Mouse (Mus musculus): ENCODE measurements around the gene Ptch2. TPM values are rescaled to one million over a fixed set of nuclear protein-coding genes. Genes with fewer than 3 reads are reported as not detected.

The Ptch2 gene
- polyA plus RNA-seq, 1 experiment from 2014 or later = 1.3 TPM

DNA sequence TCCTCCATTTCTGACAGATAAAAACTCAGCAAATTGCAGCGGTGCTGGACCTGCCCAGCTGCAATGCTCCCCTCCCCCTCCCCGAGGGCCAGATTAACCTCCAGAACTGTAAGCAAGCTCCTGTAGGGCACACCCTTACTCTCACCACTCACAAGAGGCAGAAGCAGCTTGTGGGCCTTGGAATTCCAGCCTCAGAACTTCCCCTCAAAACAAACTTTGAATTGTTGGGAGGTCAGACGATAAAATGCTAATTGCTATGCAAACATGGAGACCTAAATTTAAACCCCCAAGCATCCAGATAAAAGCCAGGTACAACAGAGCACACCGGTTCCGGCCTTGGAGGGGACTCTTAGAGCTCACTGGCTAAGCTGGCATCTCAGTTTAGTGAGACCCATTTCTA is 56.8 kb downstream of the Ptch2 start:
- Histone ChIP-seq H3K4me2 (replicated peaks; ENCODE audit: low read depth) (no peak overlapping the region), H3K4me3 (ENCODE audit: low read depth, low read length) (no peak overlapping the region), H3K27ac (replicated peaks) (no peak overlapping the region), H3K36me3 (ENCODE audit: control insufficient read depth, insufficient read depth, low read length) (peaks cover 23% of the 10 kb centered on the region), H3K27me3 (ENCODE audit: control insufficient read depth, insufficient read depth, low read length) (no peaks in the 10 kb centered on the region), H3K9me3 (ENCODE audit: control insufficient read depth, low read length) (no peaks in the 10 kb centered on the region), H3K9ac (ENCODE audit: low read length) (no peak overlapping the region), H3K4me1 (replicated peaks; ENCODE audit: control insufficient read depth, insufficient read depth) (peaks cover 2% of the 10 kb centered on the region; the same call in 1 of the 2 replicates)
- ATAC-seq (ENCODE audit: low FRiP score, low TSS enrichment) = no peak
- WGBS = 47% methylated on average over 5 of the region's 5 CpGs
- TF ChIP-seq EP300 (optimal IDR thresholded peaks at IDR 0.05) (no peak), CTCF (IDR thresholded peaks at IDR 0.05; ENCODE audit: low read depth) (no peak)
- peak; percentile 61 for DNase-seq (ENCODE audit: low spot score)

DNA sequence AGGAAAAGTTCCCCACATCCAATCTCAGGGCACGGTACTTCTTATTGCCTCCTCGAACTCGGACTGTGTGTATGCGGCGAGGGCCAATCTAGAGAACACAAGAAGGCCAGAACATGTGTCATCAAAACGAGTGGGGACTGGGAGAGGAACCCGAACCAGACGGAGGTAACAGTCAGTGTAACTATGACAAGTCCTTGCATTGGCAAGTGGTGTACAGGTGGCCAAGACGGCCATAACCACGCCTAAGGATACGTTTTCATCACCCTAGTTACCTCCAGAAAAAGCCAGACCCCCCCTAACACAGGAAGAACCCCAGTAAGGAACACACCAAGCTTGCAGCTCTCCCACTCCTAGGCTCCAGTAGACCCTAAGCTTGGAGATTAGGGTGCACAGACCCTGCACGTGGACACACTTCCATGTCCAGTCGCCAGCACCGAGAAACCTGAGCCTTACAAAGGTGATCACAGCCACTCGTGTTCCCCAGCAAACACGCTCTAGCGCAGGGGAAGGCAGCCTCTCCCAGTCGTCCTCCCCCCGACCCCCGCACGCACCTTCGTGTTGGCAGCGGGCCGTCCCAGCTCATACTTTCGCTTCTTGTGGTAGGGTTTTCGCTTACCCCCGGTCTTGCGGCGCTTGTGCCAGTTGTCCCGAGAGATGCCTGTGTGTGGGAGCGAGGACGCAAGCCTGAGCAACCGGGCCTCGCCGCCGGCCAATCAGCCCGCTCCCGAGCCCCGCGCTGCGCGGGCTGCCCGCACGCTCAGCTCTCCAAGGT is 59.3 kb downstream of the Ptch2 start:
- TF ChIP-seq CTCF (IDR thresholded peaks at IDR 0.05; ENCODE audit: low read depth) = no peak
- no peak for TF ChIP-seq EP300 (optimal IDR thresholded peaks at IDR 0.05)
- 2% methylated on average over 44 of the region's 44 CpGs for WGBS
- ATAC-seq (ENCODE audit: low FRiP score, low TSS enrichment) = peak; percentile 12; the same call in 1 of the 2 replicates

DNA sequence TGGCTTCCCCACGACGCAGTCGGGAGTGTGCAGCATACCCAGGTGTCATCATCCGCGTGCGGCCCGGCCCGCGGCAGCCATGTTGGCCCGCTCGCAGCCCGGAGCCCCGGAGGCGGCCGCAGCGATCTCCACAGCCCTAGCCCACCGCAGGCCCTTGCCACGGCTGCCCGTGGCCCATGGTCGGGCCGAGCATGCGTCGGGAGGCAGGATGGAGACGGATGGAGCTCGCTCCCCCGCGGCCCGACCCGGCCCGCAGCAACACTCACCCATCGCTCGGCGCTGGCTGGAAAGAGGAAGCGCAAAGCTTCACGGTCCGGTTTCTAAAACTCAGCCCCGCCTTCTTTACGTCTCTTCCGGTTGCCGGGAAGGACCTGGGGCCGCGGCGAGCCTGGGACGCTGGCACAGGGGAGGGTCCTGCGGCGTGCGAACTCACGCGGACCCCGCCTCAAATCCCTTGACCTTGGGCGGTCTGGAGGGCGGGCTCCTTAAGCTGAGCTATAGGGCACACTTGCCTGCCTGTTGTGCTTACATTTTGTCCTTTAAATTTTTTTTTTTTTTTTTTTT is 60.0 kb downstream of the Ptch2 start, which contains the start of gene Rps8:
Gene Rps8, minus strand, starts transcription at position 452 of the 564 bp plus-strand sequence.
- WGBS = under 1% methylated on average over 50 of the region's 52 CpGs
- Histone ChIP-seq H3K4me3 (ENCODE audit: low read depth, low read length) (peak within 1 kb of the TSS; percentile 95), H3K27ac (replicated peaks) (peak within 1 kb of the TSS; percentile 88), H3K4me2 (replicated peaks; ENCODE audit: low read depth) (peak within 1 kb of the TSS; percentile 80), H3K4me1 (replicated peaks; ENCODE audit: control insufficient read depth, insufficient read depth) (peaks cover 2% of the 10 kb centered on the region; the same call in 1 of the 2 replicates), H3K9ac (ENCODE audit: low read length) (peak within 1 kb of the TSS; percentile 98), H3K9me3 (ENCODE audit: control insufficient read depth, low read length) (no peaks in the 10 kb centered on the region), H3K36me3 (ENCODE audit: control insufficient read depth, insufficient read depth, low read length) (peaks cover 18% of the 10 kb centered on the region), H3K27me3 (ENCODE audit: control insufficient read depth, insufficient read depth, low read length) (no peaks in the 10 kb centered on the region)
- TF ChIP-seq EP300 (optimal IDR thresholded peaks at IDR 0.05) (no peak), CTCF (IDR thresholded peaks at IDR 0.05; ENCODE audit: low read depth) (no peak)
- ATAC-seq (ENCODE audit: low FRiP score, low TSS enrichment) = peak; percentile 88
- DNase-seq (ENCODE audit: low spot score) = peak; percentile 88

More for the DNA sequence above, 59.3 kb downstream of the Ptch2 start:
- no peak for DNase-seq (ENCODE audit: low spot score)
- peaks cover 22% of the 10 kb centered on the region for H3K36me3 ChIP-seq (ENCODE audit: control insufficient read depth, insufficient read depth, low read length)
- H3K9me3 ChIP-seq (ENCODE audit: control insufficient read depth, low read length) = no peaks in the 10 kb centered on the region
- H3K9ac ChIP-seq (ENCODE audit: low read length) = peak overlapping the region; percentile 98
- peak overlapping the region; percentile 95 for H3K4me3 ChIP-seq (ENCODE audit: low read depth, low read length)
- peak overlapping the region; percentile 80 for H3K4me2 ChIP-seq (replicated peaks; ENCODE audit: low read depth)
- H3K27ac ChIP-seq (replicated peaks) = peak overlapping the region; percentile 88
- H3K4me1 ChIP-seq (replicated peaks; ENCODE audit: control insufficient read depth, insufficient read depth) = peaks cover 2% of the 10 kb centered on the region; the same call in 1 of the 2 replicates
- H3K27me3 ChIP-seq (ENCODE audit: control insufficient read depth, insufficient read depth, low read length) = no peaks in the 10 kb centered on the region

DNA sequence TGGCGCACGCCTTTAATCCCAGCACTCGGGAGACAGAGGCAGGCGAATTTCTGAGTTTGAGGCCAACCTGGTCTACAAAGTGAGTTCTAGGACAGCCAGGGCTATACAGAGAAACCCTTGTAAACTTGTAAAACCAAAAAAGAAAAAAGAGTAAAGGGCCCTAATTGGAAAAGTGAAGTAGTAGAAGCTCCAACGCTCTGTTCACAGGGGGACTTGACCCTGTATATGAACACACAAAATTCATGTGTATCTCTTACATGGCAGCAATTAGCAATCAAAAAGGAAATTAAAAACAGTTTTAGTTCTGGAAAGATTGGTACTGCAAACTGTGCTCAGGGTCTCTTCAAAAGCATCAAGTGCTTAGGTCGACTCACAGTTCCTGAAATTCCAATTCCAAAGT is 60.5 kb downstream of the Ptch2 start:
- Histone ChIP-seq H3K9ac (ENCODE audit: low read length) (peak overlapping the region; percentile 98; the same call in 1 of the 2 replicates), H3K27ac (replicated peaks) (no peak overlapping the region; the same call in 1 of the 2 replicates), H3K4me2 (replicated peaks; ENCODE audit: low read depth) (peak overlapping the region; percentile 80), H3K4me3 (ENCODE audit: low read depth, low read length) (peak overlapping the region; percentile 95), H3K4me1 (replicated peaks; ENCODE audit: control insufficient read depth, insufficient read depth) (peaks cover 2% of the 10 kb centered on the region; the same call in 1 of the 2 replicates), H3K36me3 (ENCODE audit: control insufficient read depth, insufficient read depth, low read length) (peaks cover 15% of the 10 kb centered on the region), H3K27me3 (ENCODE audit: control insufficient read depth, insufficient read depth, low read length) (no peaks in the 10 kb centered on the region), H3K9me3 (ENCODE audit: control insufficient read depth, low read length) (no peaks in the 10 kb centered on the region)
- 28% methylated on average over 6 of the region's 6 CpGs for WGBS
- DNase-seq (ENCODE audit: low spot score) (no peak), ATAC-seq (ENCODE audit: low FRiP score, low TSS enrichment) (no peak)
- TF ChIP-seq CTCF (IDR thresholded peaks at IDR 0.05; ENCODE audit: low read depth) (no peak), EP300 (optimal IDR thresholded peaks at IDR 0.05) (no peak)

DNA sequence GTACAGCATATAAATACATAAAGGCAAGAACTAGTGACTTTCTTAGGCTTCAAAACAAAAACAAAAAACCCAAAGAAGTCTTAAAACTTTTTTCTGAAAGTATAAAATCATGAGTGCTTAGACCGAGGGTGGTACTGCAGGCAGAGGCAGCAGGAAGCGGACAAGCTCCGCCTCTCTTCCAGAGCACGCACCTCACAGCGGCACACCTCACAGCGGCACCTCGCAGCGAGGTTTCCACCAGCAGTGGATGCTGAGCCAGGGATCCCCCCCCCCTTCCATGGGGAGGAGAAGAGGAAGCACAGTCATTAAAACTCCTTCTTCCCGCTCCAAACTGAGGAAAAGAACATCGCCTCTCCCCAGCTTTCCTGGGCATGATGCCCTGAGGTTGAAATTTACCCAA is 63.8 kb downstream of the Ptch2 start:
- no peaks in the 10 kb centered on the region for H3K4me1 ChIP-seq (replicated peaks; ENCODE audit: control insufficient read depth, insufficient read depth)
- no peak overlapping the region for H3K4me2 ChIP-seq (replicated peaks; ENCODE audit: low read depth)
- WGBS = 69% methylated on average over 10 of the region's 10 CpGs
- no peak for TF ChIP-seq CTCF (IDR thresholded peaks at IDR 0.05; ENCODE audit: low read depth)
- H3K4me3 ChIP-seq (ENCODE audit: low read depth, low read length) = no peak overlapping the region
- H3K36me3 ChIP-seq (ENCODE audit: control insufficient read depth, insufficient read depth, low read length) = no peaks in the 10 kb centered on the region; the same call in 1 of the 2 replicates
- ATAC-seq (ENCODE audit: low FRiP score, low TSS enrichment) (no peak), DNase-seq (ENCODE audit: low spot score) (no peak)
- H3K9ac ChIP-seq (ENCODE audit: low read length) = no peak overlapping the region
- H3K27me3 ChIP-seq (ENCODE audit: control insufficient read depth, insufficient read depth, low read length) = no peaks in the 10 kb centered on the region
- H3K9me3 ChIP-seq (ENCODE audit: control insufficient read depth, low read length) = no peaks in the 10 kb centered on the region
- H3K27ac ChIP-seq (replicated peaks) = no peak overlapping the region

DNA sequence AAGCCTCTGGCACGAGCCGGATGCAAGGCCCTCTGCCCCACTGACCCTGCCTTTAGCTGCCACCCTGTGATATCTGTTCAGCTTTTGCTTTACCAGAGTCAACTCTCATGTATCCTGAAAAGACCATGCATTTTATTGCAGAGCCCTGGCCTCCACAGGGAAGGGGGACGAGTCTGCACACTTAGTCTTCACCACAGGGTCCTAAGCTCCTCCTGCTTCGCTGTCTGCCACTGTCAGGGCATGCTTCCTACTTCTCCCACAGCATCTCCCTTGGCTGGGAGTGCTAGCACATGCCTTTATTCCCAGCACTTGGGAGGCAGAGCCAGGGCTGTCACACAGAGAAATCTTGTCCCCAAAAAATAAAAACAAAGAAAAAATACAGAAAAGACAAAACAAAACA is 65.3 kb downstream of the Ptch2 start:
- WGBS = 75% methylated on average over 4 of the region's 4 CpGs
- Histone ChIP-seq H3K36me3 (ENCODE audit: control insufficient read depth, insufficient read depth, low read length) (no peaks in the 10 kb centered on the region; the same call in 1 of the 2 replicates), H3K9me3 (ENCODE audit: control insufficient read depth, low read length) (no peaks in the 10 kb centered on the region), H3K4me1 (replicated peaks; ENCODE audit: control insufficient read depth, insufficient read depth) (no peaks in the 10 kb centered on the region), H3K27me3 (ENCODE audit: control insufficient read depth, insufficient read depth, low read length) (no peaks in the 10 kb centered on the region), H3K4me2 (replicated peaks; ENCODE audit: low read depth) (no peak overlapping the region), H3K9ac (ENCODE audit: low read length) (no peak overlapping the region), H3K27ac (replicated peaks) (no peak overlapping the region), H3K4me3 (ENCODE audit: low read depth, low read length) (no peak overlapping the region)
- TF ChIP-seq EP300 (optimal IDR thresholded peaks at IDR 0.05) = no peak
- no peak for TF ChIP-seq CTCF (IDR thresholded peaks at IDR 0.05; ENCODE audit: low read depth)
- no peak for DNase-seq (ENCODE audit: low spot score)
- ATAC-seq (ENCODE audit: low FRiP score, low TSS enrichment) = no peak

Small RNA genes within 50 kb of the gene (microRNA-seq; reads per million reads assigned to microRNA genes)
- gene Gm22398 = not detected

Other genes with a start within 250 kb of the Ptch2 start
- gene Zswim5, start 218.7 kb upstream of the Ptch2 start, polyA plus RNA-seq (2015; fragmentation: Nextera tagmentation; extraction: Ambion mirVana) = 0.04 and 0.06 TPM in 2 replicates
- 38.3 and 47.3 TPM in 2 replicates for gene Urod, start 101.7 kb upstream of the Ptch2 start, polyA plus RNA-seq (2015; fragmentation: Nextera tagmentation; extraction: Ambion mirVana)
- gene Hectd3, start 100.8 kb upstream of the Ptch2 start, polyA plus RNA-seq (2015; fragmentation: Nextera tagmentation; extraction: Ambion mirVana) = 6.3 and 7.4 TPM in 2 replicates
- 29.9 and 30.1 TPM in 2 replicates for gene Eif2b3, start 76.7 kb upstream of the Ptch2 start, polyA plus RNA-seq (2015; fragmentation: Nextera tagmentation; extraction: Ambion mirVana)
- 5.7 and 5.9 TPM in 2 replicates for gene Btbd19, start 29.6 kb downstream of the Ptch2 start, polyA plus RNA-seq (2015; fragmentation: Nextera tagmentation; extraction: Ambion mirVana)
- gene Tctex1d4, start 30.7 kb downstream of the Ptch2 start, polyA plus RNA-seq (2015; fragmentation: Nextera tagmentation; extraction: Ambion mirVana) = 0.58 and 0.62 TPM in 2 replicates
- 18.1 and 18.7 TPM in 2 replicates for gene Plk3, start 37.9 kb downstream of the Ptch2 start, polyA plus RNA-seq (2015; fragmentation: Nextera tagmentation; extraction: Ambion mirVana)
- 752 and 809 TPM in 2 replicates for gene Rps8, start 60.2 kb downstream of the Ptch2 start, polyA plus RNA-seq (2015; fragmentation: Nextera tagmentation; extraction: Ambion mirVana)
- gene Kif2c, start 86.6 kb downstream of the Ptch2 start, polyA plus RNA-seq (2015; fragmentation: Nextera tagmentation; extraction: Ambion mirVana) = 7.9 and 11.5 TPM in 2 replicates
- gene Tmem53, start 155.9 kb downstream of the Ptch2 start, polyA plus RNA-seq (2015; fragmentation: Nextera tagmentation; extraction: Ambion mirVana) = 12.9 and 16.3 TPM in 2 replicates
- 0.16 and 0.24 TPM in 2 replicates for gene Armh1, start 156.1 kb downstream of the Ptch2 start, polyA plus RNA-seq (2015; fragmentation: Nextera tagmentation; extraction: Ambion mirVana)

Data from stomach, postnatal 0 days (tissue).